Mouse (Mus musculus): ENCODE results near the gene Tcl1b4. TPM values are rescaled to one million over a fixed set of nuclear protein-coding genes. Genes with fewer than 3 reads are reported as not detected.

Gene Tcl1b4
- total RNA-seq, 2 experiments from 2014 or later: not detected

DNA sequence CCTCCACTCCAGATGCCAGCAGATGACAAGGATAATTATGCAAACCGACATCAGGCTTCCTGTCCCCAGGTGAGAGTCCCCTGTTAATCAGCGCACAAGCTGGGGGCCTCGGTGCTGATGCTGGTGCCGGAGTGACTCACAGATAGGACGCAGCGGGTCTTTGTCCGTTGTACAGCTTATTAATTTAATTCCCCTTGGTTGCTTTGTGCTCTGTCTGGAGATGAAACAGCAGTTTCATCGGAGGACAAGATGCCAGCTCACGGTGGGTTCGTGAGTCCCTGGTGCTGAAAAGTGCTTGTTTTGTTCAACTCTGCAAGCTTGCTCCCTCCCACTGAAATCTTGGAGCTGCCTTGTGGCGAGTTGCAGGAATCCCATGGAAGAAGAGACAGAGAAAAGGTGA is 32.6 kb downstream of the Tcl1b4 start:
- intact Hi-C loops (cut with DNase I): no loop called here
- DNase-seq (ENCODE audit: extremely low spot score in 1 of 2, low spot score in 2 of 2): no peak

DNA sequence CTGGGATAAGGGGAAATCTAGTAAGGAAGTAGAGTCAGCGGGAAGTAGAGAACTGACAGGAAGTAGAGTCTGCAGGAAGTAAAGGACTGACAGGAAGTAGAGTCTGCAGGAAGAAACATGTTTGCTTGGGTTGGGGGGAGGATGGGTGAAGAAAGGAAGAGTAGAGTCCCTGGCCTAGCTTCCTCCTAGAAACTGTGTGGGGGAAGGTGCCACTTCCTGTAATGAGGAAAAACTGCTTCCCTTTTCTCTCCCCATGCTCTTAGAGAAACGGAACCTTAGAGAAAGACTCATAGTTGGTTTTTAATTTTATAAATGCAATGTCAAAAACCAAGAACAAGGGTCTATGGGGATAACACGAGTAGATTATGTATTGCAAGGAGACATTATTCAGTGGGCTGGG is 33.3 kb downstream of the Tcl1b4 start:
- intact Hi-C loops (cut with DNase I): no loop called here

DNA sequence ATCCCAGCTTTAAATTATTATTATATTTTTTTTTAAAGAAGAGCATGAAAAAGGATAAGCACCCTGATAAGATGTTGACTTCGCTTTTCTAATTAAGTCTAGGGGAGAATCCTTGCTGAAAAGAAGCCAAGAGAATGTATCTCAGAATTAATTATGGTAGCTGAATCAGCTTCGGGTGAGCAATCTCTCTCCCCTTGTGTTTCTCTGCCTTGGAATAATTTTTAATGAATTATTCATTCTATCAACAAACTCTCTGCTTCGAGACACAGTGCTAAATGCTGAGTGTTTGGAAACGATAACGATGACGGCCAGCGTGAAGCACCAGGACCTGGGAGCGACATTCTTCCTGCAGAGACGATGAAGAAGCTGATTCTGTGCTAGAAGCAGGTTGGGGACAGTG is 37.3 kb downstream of the Tcl1b4 start:
- DNase-seq (ENCODE audit: extremely low spot score in 1 of 2, low spot score in 2 of 2): no peak
- intact Hi-C loops (cut with DNase I): no loop called here

More for the DNA sequence above, 33.3 kb downstream of the Tcl1b4 start:
- no peak for DNase-seq (ENCODE audit: extremely low spot score in 1 of 2, low spot score in 2 of 2)

DNA sequence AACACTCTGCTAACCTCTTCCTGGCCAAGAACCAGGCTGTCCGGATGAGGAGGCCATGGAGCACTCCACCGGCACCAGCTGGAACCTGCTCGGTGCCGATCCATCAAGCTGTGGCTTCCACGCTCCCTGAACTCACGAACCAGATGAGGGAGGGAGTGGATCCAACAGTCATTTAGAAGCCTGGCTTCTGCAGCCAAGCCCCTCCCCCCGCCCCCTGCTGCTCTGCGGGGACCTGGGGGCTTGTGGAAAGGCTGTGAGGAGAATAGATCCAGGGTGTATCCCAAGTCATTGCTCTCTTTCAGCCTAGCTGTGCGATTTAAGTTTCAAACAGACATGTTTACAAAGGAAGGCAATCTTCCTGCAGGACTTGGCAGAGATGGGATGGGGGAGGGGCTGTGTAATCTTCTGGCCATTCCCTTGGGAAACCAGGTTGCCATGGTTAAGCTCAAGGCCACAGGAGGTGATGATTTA is 47.0 kb downstream of the Tcl1b4 start:
- intact Hi-C loops (cut with DNase I): no loop called here
- peak in 1 of 2 experiments; percentile 56 for DNase-seq (ENCODE audit: extremely low spot score in 1 of 2, low spot score in 2 of 2)

DNA sequence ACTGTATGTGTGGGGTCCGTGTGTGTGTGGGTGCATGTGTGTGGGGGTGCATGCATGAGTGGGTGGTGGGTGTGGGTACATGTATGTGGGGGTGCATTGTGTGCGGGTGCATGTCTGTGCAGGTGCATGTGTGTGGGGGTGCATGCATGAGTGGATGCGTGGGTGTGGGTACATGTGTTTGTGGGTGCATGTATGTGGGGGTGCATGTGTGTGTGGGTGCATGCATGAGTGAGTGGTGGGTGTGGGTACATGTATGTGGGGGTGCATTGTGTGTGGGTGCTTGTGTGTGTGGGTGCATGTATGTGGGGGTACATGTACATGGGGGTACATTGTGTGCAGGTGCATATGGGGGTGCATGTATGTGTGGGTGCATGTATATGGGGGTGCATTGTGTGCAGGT is 52.0 kb downstream of the Tcl1b4 start:
- intact Hi-C loops (cut with DNase I): no loop called here
- DNase-seq (ENCODE audit: extremely low spot score in 1 of 2, low spot score in 2 of 2): no peak

Other genes with a start within 250 kb of the Tcl1b4 start
- under 1 TPM; 0.79 to 0.81 TPM for gene Syne3, start 192.1 kb upstream of the Tcl1b4 start, total RNA-seq (2021)
- 10 to 100 TPM; 62.9 to 65.1 TPM for gene Glrx5, start 169.3 kb upstream of the Tcl1b4 start, total RNA-seq (2021)
- not detected for gene Tcl1b2, start 55.9 kb upstream of the Tcl1b4 start, total RNA-seq (2021)
- gene Tcl1b1, start 42.3 kb upstream of the Tcl1b4 start, total RNA-seq (2021): not detected
- gene Tcl1b5, start 25.6 kb upstream of the Tcl1b4 start, total RNA-seq (2021): not detected
- gene Tcl1b3, start 10.9 kb upstream of the Tcl1b4 start, total RNA-seq (2021): not detected
- not detected for gene Tcl1, start 20.8 kb downstream of the Tcl1b4 start, total RNA-seq (2021)
- 10 to 100 TPM; 18.5 to 20.5 TPM for gene Tunar, start 131.9 kb downstream of the Tcl1b4 start, total RNA-seq (2021)

Data from left cerebral cortex, postnatal 10 days (tissue).